ENCODE assay signal across 19 mouse cellular contexts in the genomic region with DNA sequence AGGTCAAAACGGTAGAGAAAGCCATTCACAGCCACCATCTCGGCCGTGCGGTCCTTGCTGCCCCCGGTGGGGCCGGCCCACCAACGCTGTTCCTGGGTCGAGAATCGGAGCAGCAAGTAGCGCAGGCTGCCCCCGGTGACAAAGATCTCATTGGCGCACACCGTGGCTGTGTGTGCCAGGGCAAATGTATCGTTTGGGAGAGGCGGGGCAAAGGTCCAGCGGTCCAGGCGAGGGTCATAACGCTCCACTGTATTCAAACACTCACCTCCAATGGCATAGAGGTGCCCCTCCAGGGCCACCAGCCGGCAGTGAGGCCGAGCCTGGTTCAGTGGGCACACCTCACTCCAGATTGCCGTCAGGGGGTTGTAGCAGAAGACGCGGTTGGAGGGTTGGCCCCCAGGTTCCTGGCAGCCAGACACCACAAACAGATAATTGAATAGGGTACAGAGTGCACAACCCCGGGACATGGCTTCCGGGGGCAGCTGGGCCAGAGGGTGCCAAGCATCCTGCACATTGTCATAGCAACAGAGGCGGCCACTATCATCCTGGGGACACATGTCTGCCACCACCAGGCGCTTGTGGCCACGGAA. TPM values are rescaled to one million over a fixed set of nuclear protein-coding genes. Genes with fewer than 3 reads are reported as not detected.
A peak's percentile ranks its signal among the peaks of the same experiment; 100 is the strongest.
DNase-seq lines count a peak whose midpoint lies in the region; ATAC-seq and TF ChIP-seq lines count a peak whose summit lies in the region.
"Had no signal": no experiment of that assay in that cellular context is flagged by ENCODE, and none has a peak within 500 bp of the region (broad histone marks: within the 10 kb centered on the region; RNA-seq: fewer than 3 reads in every experiment).

No protein-coding gene starts in this region.

- no peak overlapping the region for H3K4me3 ChIP-seq in heart, adult 2 months
- H3K4me3 ChIP-seq in ES-Bruce4 (ENCODE audit: low read depth, low read length) = peak overlapping the region; percentile 62
- H3K4me3 ChIP-seq: embryonic facial prominence, embryonic 13.5 days; forebrain, embryonic 15.5 days; hindbrain, embryonic 12.5 days had no signal

- H3K27ac ChIP-seq in heart, adult 2 months = no peak overlapping the region
- H3K27ac ChIP-seq in ES-Bruce4 (ENCODE audit: insufficient read depth, low read length) = no peak overlapping the region
- H3K27ac ChIP-seq: embryonic facial prominence, embryonic 13.5 days; forebrain, embryonic 15.5 days; hindbrain, embryonic 12.5 days had no signal

- 85% methylated on average over 28 of the region's 28 CpGs for WGBS in heart, adult 2 months

- TF ChIP-seq CTCF in heart, adult 2 months (IDR thresholded peaks at IDR 0.05) = no peak
- TF ChIP-seq CTCF in ES-Bruce4 (IDR thresholded peaks at IDR 0.05; ENCODE audit: low read depth, low read length) = no peak

- H3K9ac ChIP-seq in heart, adult 2 months (ENCODE audit: low read depth, low read length) = no peak overlapping the region
- H3K9ac ChIP-seq in ES-Bruce4 (ENCODE audit: low read depth, poor library complexity, severe bottlenecking) = no peak overlapping the region
- H3K9ac ChIP-seq: embryonic facial prominence, embryonic 13.5 days; forebrain, embryonic 15.5 days; hindbrain, embryonic 12.5 days had no signal

- no peak for ATAC-seq in erythroblast, adult 5-6 weeks (replicated peaks; ENCODE audit: low FRiP score, poor library complexity, severe bottlenecking)
- ATAC-seq: CD4-positive, CD25-positive, alpha-beta regulatory T cell, adult 4 months; forebrain, embryonic 15.5 days; inflammation-experienced regulatory T-cells, adult 6 months had no signal

- DNase-seq in heart, adult 11 months = peak; percentile 85
- DNase-seq in heart, adult 2 months = no peak
- peak; percentile 62 to 69 for DNase-seq in kidney, adult 8-10 months
- DNase-seq in kidney, postnatal 14 days = peak; percentile 45
- DNase-seq in embryo, embryonic 10 days (ENCODE audit: low spot score) = no peak
- DNase-seq: cerebellum, adult 8-10 months; gastrocnemius, postnatal 36 days; heart, postnatal 10 days; liver; lung, adult 18-20 months; retina, postnatal 1 day had no signal

- 0 out of 2 replicates have a peak, but pooled peaks cover 2% of the 10 kb centered on the region for H3K4me1 ChIP-seq in heart, adult 2 months (ENCODE audit: control insufficient read depth, insufficient read depth, low read length)
- peaks cover 17% of the 10 kb centered on the region for H3K4me1 ChIP-seq in ES-Bruce4 (ENCODE audit: control insufficient read depth, insufficient read depth, low read length)
- H3K4me1 ChIP-seq: forebrain, embryonic 15.5 days had no signal

- H3K79me2 ChIP-seq in heart, adult 2 months (replicated peaks; ENCODE audit: control insufficient read depth, insufficient read depth, low read length) = no peaks in the 10 kb centered on the region

- no peak for TF ChIP-seq POLR2A in heart, adult 2 months (IDR thresholded peaks at IDR 0.05; ENCODE audit: insufficient read depth, low read depth, low read length)
- TF ChIP-seq POLR2A in ES-Bruce4 (IDR thresholded peaks at IDR 0.05; ENCODE audit: insufficient read depth, low read length) = no peak

- H3K27me3 ChIP-seq in heart, adult 2 months (ENCODE audit: control insufficient read depth, insufficient read depth, low read length) = no peaks in the 10 kb centered on the region
- no peaks in the 10 kb centered on the region for H3K27me3 ChIP-seq in ES-Bruce4 (ENCODE audit: control insufficient read depth, insufficient read depth, low read length, poor library complexity, severe bottlenecking)
- H3K27me3 ChIP-seq: forebrain, embryonic 15.5 days had no signal

- TF ChIP-seq EP300 in heart, adult 2 months (IDR thresholded peaks at IDR 0.05; ENCODE audit: insufficient read depth, low read depth, low read length) = no peak
- no peak for TF ChIP-seq EP300 in ES-Bruce4 (IDR thresholded peaks at IDR 0.05; ENCODE audit: insufficient read depth, low read depth, low read length)

- intact Hi-C loops in heart, adult 2 months (cut with DNase I) = no loop called here

- H3K9me3 ChIP-seq in ES-Bruce4 (replicated peaks; ENCODE audit: control insufficient read depth, insufficient read depth, low read length, poor library complexity, severe bottlenecking) = no peaks in the 10 kb centered on the region
- H3K9me3 ChIP-seq: embryonic facial prominence, embryonic 13.5 days; forebrain, embryonic 15.5 days; hindbrain, embryonic 12.5 days had no signal

- no peaks in the 10 kb centered on the region for H3K36me3 ChIP-seq in heart, adult 2 months (ENCODE audit: control insufficient read depth, insufficient read depth, low read length)
- no peaks in the 10 kb centered on the region for H3K36me3 ChIP-seq in ES-Bruce4 (ENCODE audit: control insufficient read depth, insufficient read depth, low read length, poor library complexity, severe bottlenecking)
- H3K36me3 ChIP-seq: embryonic facial prominence, embryonic 13.5 days; forebrain, embryonic 15.5 days; hindbrain, embryonic 12.5 days had no signal

RNA-seq across cellular contexts. Expression of a gene that starts 2.1 kb away (rescaled TPM):
- total RNA-seq in heart, adult 2 months (2021) = 1 to 10 TPM; 1.4 to 1.7 TPM
- 2.3 and 4.7 TPM in 2 replicates for polyA plus RNA-seq in heart, adult 2 months (2012; rRNA removed)
- 1.3 and 1.6 TPM in 2 replicates for polyA plus RNA-seq in ES-Bruce4 (2011; ENCODE audit: insufficient read depth, insufficient read length, low read depth, missing spikeins)
- not detected in 2 replicates for total RNA-seq in erythroblast, adult 5-6 weeks (2015; ENCODE audit: low replicate concordance)
- total RNA-seq in erythroblast, adult 5-6 weeks (2017; ENCODE audit: low replicate concordance) = not detected in 2 replicates
- total RNA-seq: megakaryocyte-erythroid progenitor cell, adult 5-6 weeks had no signal

Comparison
In these comparisons a context has a peak if more than half of its experiments do, and no peak if none do; other contexts are left out.
1. DNase-seq: peak in heart, adult 11 months (single experiment), kidney, adult 8-10 months (2 of 2) and kidney, postnatal 14 days (single experiment); none in heart, adult 2 months (0 of 2) and embryo, embryonic 10 days (single experiment).